17 mouse cellular contexts compared by ENCODE assay signal in genomic region chr3:107766804-107767203, GRCm38 (mm10). TPM values are rescaled to one million over a fixed set of nuclear protein-coding genes. Genes with fewer than 3 reads are reported as not detected.
DNase-seq lines count a peak whose midpoint lies in the region; ATAC-seq and TF ChIP-seq lines count a peak whose summit lies in the region.
"Had no signal": no experiment of that assay in that cellular context is flagged by ENCODE, and none has a peak within 500 bp of the region (broad histone marks: within the 10 kb centered on the region; RNA-seq: fewer than 3 reads in every experiment).

No protein-coding gene starts in this region.

- TF ChIP-seq CTCF in liver, postnatal 0 days (IDR thresholded peaks at IDR 0.05; ENCODE audit: low read depth) = no peak
- TF ChIP-seq CTCF in cerebellum, adult 2 months (IDR thresholded peaks at IDR 0.05; ENCODE audit: borderline replicate concordance, insufficient read depth, low read depth, low read length) = no peak

- H3K4me3 ChIP-seq in liver, postnatal 0 days (ENCODE audit: low read depth, low read length) = no peak overlapping the region
- H3K4me3 ChIP-seq in liver, embryonic 12.5 days = no peak overlapping the region
- no peak overlapping the region for H3K4me3 ChIP-seq in cerebellum, adult 2 months (replicated peaks; ENCODE audit: insufficient read depth, low read depth, low read length)
- H3K4me3 ChIP-seq: forebrain, embryonic 15.5 days; kidney, embryonic 15.5 days; limb, embryonic 12.5 days; neural tube, embryonic 12.5 days had no signal

- no peak for TF ChIP-seq POLR2A in cerebellum, adult 2 months (IDR thresholded peaks at IDR 0.05; ENCODE audit: borderline replicate concordance, insufficient read depth, low read length)

- H3K9me3 ChIP-seq in liver, postnatal 0 days (ENCODE audit: low read length) = no peaks in the 10 kb centered on the region
- no peaks in the 10 kb centered on the region for H3K9me3 ChIP-seq in liver, embryonic 12.5 days (replicated peaks)
- H3K9me3 ChIP-seq: forebrain, embryonic 15.5 days; kidney, embryonic 15.5 days; limb, embryonic 12.5 days; neural tube, embryonic 12.5 days had no signal

- ATAC-seq in liver, postnatal 0 days = no peak
- ATAC-seq in liver, embryonic 12.5 days = no peak
- ATAC-seq: forebrain, embryonic 15.5 days; inflammation-experienced regulatory T-cells, adult 6 months had no signal

- 41% methylated on average over 2 of the region's 2 CpGs for WGBS in liver, postnatal 0 days (ENCODE audit: insufficient replicate concordance)
- WGBS in liver, embryonic 12.5 days (ENCODE audit: insufficient replicate concordance) = 42% methylated on average over 2 of the region's 2 CpGs
- 70% methylated on average over 2 of the region's 2 CpGs for WGBS in cerebellum, adult 2 months

- H3K9ac ChIP-seq in liver, postnatal 0 days (replicated peaks) = no peak overlapping the region
- H3K9ac ChIP-seq in liver, embryonic 12.5 days = no peak overlapping the region
- H3K9ac ChIP-seq: forebrain, embryonic 15.5 days; kidney, embryonic 15.5 days; limb, embryonic 12.5 days; neural tube, embryonic 12.5 days had no signal

- 0 out of 2 replicates have a peak, but pooled peaks have one; percentile 20 for TF ChIP-seq EP300 in liver, postnatal 0 days (IDR thresholded peaks at IDR 0.05; ENCODE audit: low read depth)

- H3K36me3 ChIP-seq in liver, postnatal 0 days (replicated peaks; ENCODE audit: insufficient read depth, low read length) = no peaks in the 10 kb centered on the region
- no peaks in the 10 kb centered on the region for H3K36me3 ChIP-seq in liver, embryonic 12.5 days
- H3K36me3 ChIP-seq: forebrain, embryonic 15.5 days; kidney, embryonic 15.5 days; limb, embryonic 12.5 days; neural tube, embryonic 12.5 days had no signal

- no peaks in the 10 kb centered on the region for H3K27me3 ChIP-seq in liver, postnatal 0 days (ENCODE audit: insufficient read depth, low read length)
- peaks cover 24% of the 10 kb centered on the region for H3K27me3 ChIP-seq in liver, embryonic 12.5 days (replicated peaks)
- no peaks in the 10 kb centered on the region; the same call in 1 of the 2 replicates for H3K27me3 ChIP-seq in cerebellum, adult 2 months (ENCODE audit: control insufficient read depth, insufficient read depth, low read length)
- H3K27me3 ChIP-seq: forebrain, embryonic 15.5 days; neural tube, embryonic 12.5 days had no signal

- DNase-seq in heart, adult 11 months = peak; percentile 94
- no peak for DNase-seq in heart, postnatal 36 days
- no peak for DNase-seq in liver, postnatal 0 days
- DNase-seq in lung, postnatal 14 days = peak; percentile 45
- no peak for DNase-seq in right cerebral cortex, postnatal 25 days
- DNase-seq in cerebellum, adult 2 months = no peak
- DNase-seq: adrenal gland, postnatal 25 days; B cell, adult 2 months; cerebellum, postnatal 14 days; right cerebral cortex, postnatal 4 days; thymus, postnatal 25 days had no signal

- peak overlapping the region; percentile 30; the same call in 1 of the 2 replicates for H3K27ac ChIP-seq in liver, postnatal 0 days (ENCODE audit: low read depth)
- H3K27ac ChIP-seq in liver, embryonic 12.5 days = no peak overlapping the region
- H3K27ac ChIP-seq in cerebellum, adult 2 months (ENCODE audit: insufficient read depth, low read length) = no peak overlapping the region
- H3K27ac ChIP-seq: forebrain, embryonic 15.5 days; kidney, embryonic 15.5 days; limb, embryonic 12.5 days; neural tube, embryonic 12.5 days had no signal

- intact Hi-C loops in heart, postnatal 36 days (cut with DNase I) = no loop called here

- H3K4me1 ChIP-seq in liver, postnatal 0 days (ENCODE audit: insufficient read depth) = peaks cover 33% of the 10 kb centered on the region
- H3K4me1 ChIP-seq in liver, embryonic 12.5 days = peaks cover 11% of the 10 kb centered on the region; the same call in 1 of the 2 replicates
- no peaks in the 10 kb centered on the region for H3K4me1 ChIP-seq in cerebellum, adult 2 months (ENCODE audit: control insufficient read depth, insufficient read depth, low read length)
- H3K4me1 ChIP-seq: forebrain, embryonic 15.5 days; limb, embryonic 12.5 days; neural tube, embryonic 12.5 days had no signal

- H3K4me2 ChIP-seq in liver, postnatal 0 days (ENCODE audit: low read depth, low read length) = no peak overlapping the region
- no peak overlapping the region for H3K4me2 ChIP-seq in liver, embryonic 12.5 days
- H3K4me2 ChIP-seq: forebrain, embryonic 15.5 days; kidney, embryonic 15.5 days; limb, embryonic 12.5 days; neural tube, embryonic 12.5 days had no signal

RNA-seq across cellular contexts. Expression of gene Csf1, which starts 6.5 kb away (rescaled TPM):
- total RNA-seq in heart, postnatal 36 days (2021) = 10 to 100 TPM; 34.4 to 49.5 TPM
- 6.6 and 7.2 TPM in 2 replicates for polyA plus RNA-seq in liver, postnatal 0 days (2015; fragmentation: Nextera tagmentation; extraction: Ambion mirVana)
- polyA plus RNA-seq in liver, embryonic 12.5 days (2016; fragmentation: Nextera tagmentation; extraction: Ambion mirVana) = 8.7 and 8.8 TPM in 2 replicates
- 18.3 and 20.9 TPM in 2 replicates for polyA plus RNA-seq in cerebellum, adult 2 months (2012; rRNA removed)

Comparison
In these comparisons a context has a peak if more than half of its experiments do, and no peak if none do; other contexts are left out.
1. DNase-seq: peak in heart, adult 11 months (single experiment) and lung, postnatal 14 days (single experiment); none in heart, postnatal 36 days (0 of 2), liver, postnatal 0 days (single experiment), right cerebral cortex, postnatal 25 days (single experiment) and cerebellum, adult 2 months (0 of 2).